Mouse (Mus musculus): ENCODE results near the gene Efcab11. TPM values are rescaled to one million over a fixed set of nuclear protein-coding genes. Genes with fewer than 3 reads are reported as not detected.

The Efcab11 gene
- polyA plus RNA-seq, 1 experiment = 0.84 TPM

GRCm38 (mm10) chr12:99921045-99921444, 36.8 kb upstream of the Efcab11 start:
- Histone ChIP-seq H3K4me1 (ENCODE audit: control insufficient read depth, insufficient read depth, low read length) (no peaks in the 10 kb centered on the region; the same call in 1 of the 2 replicates), H3K4me3 (replicated peaks; ENCODE audit: insufficient read depth, low read depth, low read length) (no peak overlapping the region), H3K27ac (ENCODE audit: insufficient read depth, low read length) (no peak overlapping the region), H3K27me3 (ENCODE audit: control insufficient read depth, insufficient read depth, low read length) (no peaks in the 10 kb centered on the region)
- DNase-seq = no peak
- peak; percentile 12; the same call in 1 of the 2 replicates for TF ChIP-seq CTCF (IDR thresholded peaks at IDR 0.05; ENCODE audit: borderline replicate concordance, insufficient read depth, low read depth, low read length)
- no peak for TF ChIP-seq POLR2A (IDR thresholded peaks at IDR 0.05; ENCODE audit: borderline replicate concordance, insufficient read depth, low read length)
- WGBS = 92% methylated on average over 3 of the region's 3 CpGs

- Histone ChIP-seq H3K4me3 (replicated peaks; ENCODE audit: insufficient read depth, low read depth, low read length) (no peak overlapping the region), H3K27ac (ENCODE audit: insufficient read depth, low read length) (no peak overlapping the region), H3K4me1 (ENCODE audit: control insufficient read depth, insufficient read depth, low read length) (no peaks in the 10 kb centered on the region; the same call in 1 of the 2 replicates), H3K27me3 (ENCODE audit: control insufficient read depth, insufficient read depth, low read length) (no peaks in the 10 kb centered on the region)
- DNase-seq = no peak
- 74% methylated on average over 3 of the region's 3 CpGs for WGBS
- TF ChIP-seq POLR2A (IDR thresholded peaks at IDR 0.05; ENCODE audit: borderline replicate concordance, insufficient read depth, low read length) (no peak), CTCF (IDR thresholded peaks at IDR 0.05; ENCODE audit: borderline replicate concordance, insufficient read depth, low read depth, low read length) (no peak)
These were observed 35.4 kb upstream of the Efcab11 start for GRCm38 (mm10) chr12:99919636-99920035.

GRCm38 (mm10) chr12:99917800-99918427, 33.7 kb upstream of the Efcab11 start:
- Histone ChIP-seq H3K4me3 (replicated peaks; ENCODE audit: insufficient read depth, low read depth, low read length) (no peak overlapping the region), H3K27ac (ENCODE audit: insufficient read depth, low read length) (no peak overlapping the region), H3K4me1 (ENCODE audit: control insufficient read depth, insufficient read depth, low read length) (no peaks in the 10 kb centered on the region), H3K27me3 (ENCODE audit: control insufficient read depth, insufficient read depth, low read length) (no peaks in the 10 kb centered on the region)
- no peak for DNase-seq
- no peak for TF ChIP-seq POLR2A (IDR thresholded peaks at IDR 0.05; ENCODE audit: borderline replicate concordance, insufficient read depth, low read length)
- no peak for TF ChIP-seq CTCF (IDR thresholded peaks at IDR 0.05; ENCODE audit: borderline replicate concordance, insufficient read depth, low read depth, low read length)
- WGBS = 92% methylated on average over 15 of the region's 15 CpGs

GRCm38 (mm10) chr12:99911466-99911865, 27.2 kb upstream of the Efcab11 start:
- H3K27ac ChIP-seq (ENCODE audit: insufficient read depth, low read length) = no peak overlapping the region
- no peaks in the 10 kb centered on the region for H3K27me3 ChIP-seq (ENCODE audit: control insufficient read depth, insufficient read depth, low read length)
- H3K4me1 ChIP-seq (ENCODE audit: control insufficient read depth, insufficient read depth, low read length) = no peaks in the 10 kb centered on the region
- WGBS = 80% methylated on average over 12 of the region's 12 CpGs
- TF ChIP-seq POLR2A (IDR thresholded peaks at IDR 0.05; ENCODE audit: borderline replicate concordance, insufficient read depth, low read length) (no peak), CTCF (IDR thresholded peaks at IDR 0.05; ENCODE audit: borderline replicate concordance, insufficient read depth, low read depth, low read length) (no peak)
- DNase-seq = no peak
- no peak overlapping the region for H3K4me3 ChIP-seq (replicated peaks; ENCODE audit: insufficient read depth, low read depth, low read length)

GRCm38 (mm10) chr12:99904537-99904936, 20.3 kb upstream of the Efcab11 start:
- no peak overlapping the region for H3K27ac ChIP-seq (ENCODE audit: insufficient read depth, low read length)
- no peak overlapping the region for H3K4me3 ChIP-seq (replicated peaks; ENCODE audit: insufficient read depth, low read depth, low read length)
- WGBS = 83% methylated on average over 5 of the region's 5 CpGs
- DNase-seq = no peak
- no peaks in the 10 kb centered on the region for H3K4me1 ChIP-seq (ENCODE audit: control insufficient read depth, insufficient read depth, low read length)
- TF ChIP-seq POLR2A (IDR thresholded peaks at IDR 0.05; ENCODE audit: borderline replicate concordance, insufficient read depth, low read length) (no peak), CTCF (IDR thresholded peaks at IDR 0.05; ENCODE audit: borderline replicate concordance, insufficient read depth, low read depth, low read length) (no peak)
- no peaks in the 10 kb centered on the region for H3K27me3 ChIP-seq (ENCODE audit: control insufficient read depth, insufficient read depth, low read length)

GRCm38 (mm10) chr12:99902867-99903370, 18.7 kb upstream of the Efcab11 start:
- no peak for DNase-seq
- no peak overlapping the region for H3K4me3 ChIP-seq (replicated peaks; ENCODE audit: insufficient read depth, low read depth, low read length)
- no peak for TF ChIP-seq CTCF (IDR thresholded peaks at IDR 0.05; ENCODE audit: borderline replicate concordance, insufficient read depth, low read depth, low read length)
- H3K27ac ChIP-seq (ENCODE audit: insufficient read depth, low read length) = no peak overlapping the region
- no peaks in the 10 kb centered on the region for H3K4me1 ChIP-seq (ENCODE audit: control insufficient read depth, insufficient read depth, low read length)
- WGBS = 75% methylated on average over 4 of the region's 4 CpGs
- no peaks in the 10 kb centered on the region for H3K27me3 ChIP-seq (ENCODE audit: control insufficient read depth, insufficient read depth, low read length)

- Histone ChIP-seq H3K27ac (ENCODE audit: insufficient read depth, low read length) (no peak overlapping the region), H3K27me3 (ENCODE audit: control insufficient read depth, insufficient read depth, low read length) (no peaks in the 10 kb centered on the region), H3K4me3 (replicated peaks; ENCODE audit: insufficient read depth, low read depth, low read length) (no peak overlapping the region), H3K4me1 (ENCODE audit: control insufficient read depth, insufficient read depth, low read length) (no peaks in the 10 kb centered on the region)
- no peak for DNase-seq
- 55% methylated on average over 8 of the region's 8 CpGs for WGBS
- TF ChIP-seq POLR2A (IDR thresholded peaks at IDR 0.05; ENCODE audit: borderline replicate concordance, insufficient read depth, low read length) (no peak), CTCF (IDR thresholded peaks at IDR 0.05; ENCODE audit: borderline replicate concordance, insufficient read depth, low read depth, low read length) (no peak)
These were observed 18.0 kb upstream of the Efcab11 start for GRCm38 (mm10) chr12:99901973-99902866.
